Mouse (Mus musculus) small intestine, adult 2 months (tissue): ENCODE measurements around the gene Gtf3a.

ENCODE experiments used
- CTCF ChIP-seq: fragments of 200-500 bp; IDR thresholded peaks from 2 replicates; pipeline ENCODE4 v1.5.1; 2012; ENCODE audit warnings: low read depth, mild to moderate bottlenecking, control low read depth, inconsistent platforms, low read length, moderate library complexity, mixed read lengths; ENCODE audit not compliant: insufficient replicate concordance, insufficient read length; ENCODE audit errors: extremely low read depth
- POLR2A ChIP-seq: fragments of 200-500 bp; IDR thresholded peaks from 2 replicates; pipeline ENCODE4 v1.6.1; 2012; ENCODE audit warnings: low read depth, mild to moderate bottlenecking, control low read depth, inconsistent platforms, low read length, moderate library complexity

GRCm38 (mm10) chr5:146931904-146932553 lies 16.4 kb upstream of the Gtf3a start:
- TF ChIP-seq CTCF: no peak
- no peak for TF ChIP-seq POLR2A
